Mouse (Mus musculus): Measurements from ENCODE around the gene Pdcd1lg2. TPM values are rescaled to one million over a fixed set of nuclear protein-coding genes. Genes with fewer than 3 reads are reported as not detected.

The Pdcd1lg2 gene
- polyA plus RNA-seq, 1 experiment from 2014 or later: not detected

DNA sequence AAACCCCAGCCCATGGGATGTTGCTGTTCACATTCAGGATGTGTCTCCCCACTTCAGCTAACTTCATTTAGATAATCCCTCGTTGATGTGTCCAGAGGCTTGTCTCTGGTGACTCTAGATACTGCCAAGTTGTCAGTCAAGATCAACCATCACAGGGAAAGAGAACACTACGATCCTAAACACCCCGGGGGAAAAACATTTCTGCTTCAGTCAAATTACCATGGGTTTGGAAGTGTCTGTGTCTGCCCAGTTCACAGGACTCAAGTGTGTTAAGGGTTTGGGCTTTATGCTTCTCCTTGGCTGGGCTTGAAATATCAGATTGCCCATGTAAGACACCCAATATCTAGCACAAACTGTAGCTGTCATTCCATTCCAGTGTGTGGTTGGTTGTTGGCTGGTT lies 71.9 kb downstream of the Pdcd1lg2 start:
- Histone ChIP-seq H3K36me3 (no peaks in the 10 kb centered on the region), H3K27me3 (no peaks in the 10 kb centered on the region; the same call in 1 of the 2 replicates), H3K9ac (no peak overlapping the region), H3K27ac (no peak overlapping the region), H3K4me1 (0 out of 2 replicates have a peak, but pooled peaks cover 5% of the 10 kb centered on the region), H3K4me2 (replicated peaks) (no peak overlapping the region), H3K4me3 (no peak overlapping the region), H3K9me3 (replicated peaks) (no peaks in the 10 kb centered on the region)
- 64% methylated on average over 3 of the region's 3 CpGs for WGBS
- ATAC-seq (ENCODE audit: low FRiP score): no peak

DNA sequence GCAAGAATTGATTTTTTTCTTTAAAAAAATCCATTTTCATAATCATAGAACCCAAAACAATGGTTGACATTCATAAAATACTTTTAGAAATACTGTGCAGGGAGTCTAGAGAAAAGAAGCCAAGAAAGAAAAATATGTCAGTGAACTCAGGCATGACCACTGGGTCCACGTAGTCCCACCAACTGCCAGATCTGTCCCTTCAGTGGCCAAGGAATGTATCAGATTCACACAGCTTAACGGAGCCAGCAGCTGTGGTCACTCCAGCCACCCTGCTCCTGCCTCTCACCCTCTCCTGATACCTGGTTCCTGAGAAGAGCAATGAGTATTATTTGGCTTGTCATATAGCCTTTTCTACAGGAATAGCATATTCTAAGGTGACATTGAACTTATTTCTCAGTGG lies 72.7 kb downstream of the Pdcd1lg2 start:
- no peak for ATAC-seq (ENCODE audit: low FRiP score)
- H3K36me3 ChIP-seq: no peaks in the 10 kb centered on the region

DNA sequence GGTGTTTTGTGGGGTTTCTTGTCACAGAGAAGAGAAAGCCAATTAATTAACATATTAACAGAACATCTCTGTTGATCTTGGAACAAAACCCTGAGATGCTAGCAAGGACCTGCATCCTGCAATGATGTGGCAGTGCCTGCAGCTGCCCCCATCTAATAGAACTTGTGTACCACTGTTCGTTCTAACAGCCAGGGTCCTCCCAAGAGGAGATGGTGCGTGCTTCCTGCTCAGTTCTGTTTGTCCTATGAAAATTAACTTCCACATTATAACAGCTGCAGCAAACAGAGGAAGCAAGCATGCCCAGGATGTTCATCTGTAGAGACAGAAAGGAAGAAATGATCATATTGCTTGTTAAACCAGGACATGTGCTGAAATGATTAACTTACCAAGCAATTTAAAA lies 73.8 kb downstream of the Pdcd1lg2 start:
- no peak for ATAC-seq (ENCODE audit: low FRiP score)
- 66% methylated on average over 2 of the region's 2 CpGs for WGBS
- H3K4me2 ChIP-seq (replicated peaks): no peak overlapping the region
- H3K36me3 ChIP-seq: no peaks in the 10 kb centered on the region
- H3K9me3 ChIP-seq (replicated peaks): no peaks in the 10 kb centered on the region
- 0 out of 2 replicates have a peak, but pooled peaks cover 5% of the 10 kb centered on the region for H3K4me1 ChIP-seq
- H3K9ac ChIP-seq: no peak overlapping the region
- H3K27me3 ChIP-seq: no peaks in the 10 kb centered on the region
- no peak overlapping the region for H3K27ac ChIP-seq
- no peak overlapping the region for H3K4me3 ChIP-seq

More for the DNA sequence above, 72.7 kb downstream of the Pdcd1lg2 start:
- H3K9ac ChIP-seq: no peak overlapping the region
- H3K27ac ChIP-seq: no peak overlapping the region
- no peaks in the 10 kb centered on the region; the same call in 1 of the 2 replicates for H3K27me3 ChIP-seq
- H3K4me2 ChIP-seq (replicated peaks): no peak overlapping the region
- WGBS: 72% methylated on average over 2 of the region's 2 CpGs
- 0 out of 2 replicates have a peak, but pooled peaks cover 5% of the 10 kb centered on the region for H3K4me1 ChIP-seq
- no peaks in the 10 kb centered on the region for H3K9me3 ChIP-seq (replicated peaks)
- H3K4me3 ChIP-seq: no peak overlapping the region

DNA sequence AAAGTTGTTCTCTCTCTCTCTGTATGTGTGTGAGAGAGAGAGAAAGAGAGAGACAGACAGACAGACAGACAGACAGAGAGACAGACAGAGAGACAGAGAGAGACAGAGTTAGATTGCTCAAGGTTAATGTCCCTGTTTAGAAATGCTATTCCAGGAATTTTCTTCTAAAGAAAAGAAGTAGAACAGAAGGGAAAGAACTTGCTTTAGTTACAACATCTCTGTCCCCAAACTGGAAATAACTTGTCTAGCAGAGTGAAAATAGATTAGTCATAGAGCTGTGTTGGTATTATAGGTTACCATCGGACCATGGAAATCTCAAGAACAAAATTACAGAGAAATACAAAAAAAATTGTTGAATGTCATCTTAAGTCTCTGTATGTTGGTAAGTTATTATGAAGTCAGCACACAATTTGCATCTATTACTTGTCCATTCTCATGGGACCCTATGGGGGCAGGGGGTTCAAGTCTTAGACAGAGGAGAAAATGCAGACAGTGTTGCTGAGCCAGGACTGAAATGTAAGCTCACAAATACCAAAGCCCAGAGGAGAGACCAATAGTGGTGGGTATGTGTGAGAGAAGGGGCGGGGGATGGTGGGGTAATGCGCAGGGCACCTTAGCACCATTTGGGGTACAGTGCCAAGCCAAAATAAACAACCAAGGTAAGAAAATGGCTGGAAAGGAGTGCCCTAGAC lies 74.7 kb downstream of the Pdcd1lg2 start:
- Histone ChIP-seq H3K9ac (no peak overlapping the region), H3K4me1 (0 out of 2 replicates have a peak, but pooled peaks cover 5% of the 10 kb centered on the region), H3K36me3 (no peaks in the 10 kb centered on the region), H3K4me2 (replicated peaks) (no peak overlapping the region), H3K27me3 (no peaks in the 10 kb centered on the region), H3K4me3 (no peak overlapping the region), H3K27ac (no peak overlapping the region), H3K9me3 (replicated peaks) (no peaks in the 10 kb centered on the region)
- 92% methylated on average over 3 of the region's 3 CpGs for WGBS
- ATAC-seq (ENCODE audit: low FRiP score): no peak

DNA sequence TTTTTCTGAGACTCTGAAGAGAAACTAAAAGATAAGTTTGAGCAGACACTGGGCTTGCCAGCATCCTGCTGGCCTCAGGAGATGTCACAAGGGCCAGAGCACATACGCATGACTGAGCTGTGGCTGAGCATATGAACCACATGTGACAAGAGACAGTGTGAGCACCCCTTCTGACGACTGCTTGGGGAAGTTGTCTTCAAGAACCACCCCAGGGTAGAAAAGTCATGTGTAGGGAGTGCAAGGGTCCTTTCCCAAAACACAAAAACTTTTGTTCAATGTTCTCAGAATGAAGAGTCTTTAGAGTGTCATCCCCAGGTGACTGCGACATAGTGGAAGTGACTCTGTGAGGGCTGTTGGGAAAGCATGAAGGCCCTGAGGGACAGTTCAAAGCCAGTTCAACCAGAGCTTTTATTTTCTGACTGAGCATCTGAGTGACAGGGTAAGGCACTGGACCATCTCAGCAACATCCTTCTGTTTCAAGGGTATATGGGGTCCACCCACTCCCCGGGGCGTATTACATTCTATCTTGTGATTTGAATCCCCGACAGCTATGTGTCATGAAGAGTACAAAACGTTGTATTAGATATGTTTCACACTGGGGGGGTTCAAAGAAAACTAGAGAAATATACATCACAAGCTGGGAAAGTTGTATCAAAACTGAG lies 76.0 kb downstream of the Pdcd1lg2 start:
- Histone ChIP-seq H3K4me1 (0 out of 2 replicates have a peak, but pooled peaks cover 5% of the 10 kb centered on the region), H3K4me2 (replicated peaks) (no peak overlapping the region), H3K27ac (no peak overlapping the region), H3K4me3 (no peak overlapping the region), H3K9ac (no peak overlapping the region), H3K27me3 (no peaks in the 10 kb centered on the region), H3K36me3 (no peaks in the 10 kb centered on the region), H3K9me3 (replicated peaks) (no peaks in the 10 kb centered on the region)
- ATAC-seq (ENCODE audit: low FRiP score): no peak
- WGBS: 79% methylated on average over 7 of the region's 7 CpGs

DNA sequence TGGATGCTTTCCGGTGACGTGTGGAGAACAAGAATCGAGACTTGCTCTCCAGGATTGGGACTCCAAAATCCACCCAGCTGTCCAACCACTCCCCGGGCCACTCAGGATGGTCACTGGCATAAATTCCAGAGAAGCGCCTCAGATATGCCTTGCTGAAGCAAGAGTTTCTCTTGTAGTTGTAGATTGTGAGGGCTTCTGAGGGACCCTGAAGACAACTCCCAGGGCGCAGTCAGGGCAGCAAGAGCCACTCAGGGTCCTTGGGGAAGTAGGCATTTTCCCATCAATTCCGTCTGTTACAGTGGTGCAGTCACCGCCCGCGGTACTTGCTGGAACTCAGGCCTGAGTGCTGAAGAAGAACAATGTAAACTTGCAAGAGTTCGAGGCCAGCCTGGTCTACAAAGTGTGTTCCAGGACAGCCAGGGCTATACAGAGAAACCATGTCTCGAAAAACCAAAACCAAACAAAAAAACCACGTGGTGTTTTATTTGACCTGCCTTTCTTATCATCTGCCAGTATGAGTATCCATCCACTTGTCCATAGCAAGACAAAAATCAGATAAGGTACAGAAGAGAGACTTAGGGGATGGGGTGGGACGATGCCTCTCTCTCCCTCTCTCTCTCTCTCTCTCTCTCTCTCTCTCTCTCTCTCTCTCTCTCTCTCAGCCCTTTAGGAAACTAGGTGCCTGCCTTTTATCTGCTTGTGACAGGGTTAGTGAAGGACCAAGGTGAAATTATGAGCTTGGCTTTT lies 76.8 kb downstream of the Pdcd1lg2 start:
- H3K9me3 ChIP-seq (replicated peaks): no peaks in the 10 kb centered on the region
- ATAC-seq (ENCODE audit: low FRiP score): no peak
- no peak overlapping the region for H3K9ac ChIP-seq
- H3K36me3 ChIP-seq: no peaks in the 10 kb centered on the region
- no peaks in the 10 kb centered on the region for H3K27me3 ChIP-seq
- H3K27ac ChIP-seq: no peak overlapping the region
- WGBS: 89% methylated on average over 14 of the region's 14 CpGs
- no peak overlapping the region for H3K4me3 ChIP-seq
- H3K4me2 ChIP-seq (replicated peaks): no peak overlapping the region
- 0 out of 2 replicates have a peak, but pooled peaks cover 1% of the 10 kb centered on the region for H3K4me1 ChIP-seq

DNA sequence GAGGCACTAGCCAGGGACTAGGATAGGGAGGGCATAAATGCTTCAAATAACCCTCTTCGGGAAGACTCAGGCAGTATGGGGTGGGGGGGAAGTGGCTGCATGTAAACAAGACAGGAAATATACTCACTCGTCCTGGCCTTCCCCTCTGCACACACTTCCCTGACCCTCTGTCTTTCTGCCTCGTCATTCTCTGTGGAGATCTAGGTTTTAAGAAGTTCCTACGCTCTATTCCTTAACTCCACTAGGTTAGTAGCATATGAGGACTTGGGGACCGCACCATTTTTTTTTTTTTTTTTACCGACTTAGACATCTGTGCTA lies 77.3 kb downstream of the Pdcd1lg2 start:
- no peak overlapping the region for H3K27ac ChIP-seq
- WGBS: 68% methylated on average over 6 of the region's 6 CpGs

DNA sequence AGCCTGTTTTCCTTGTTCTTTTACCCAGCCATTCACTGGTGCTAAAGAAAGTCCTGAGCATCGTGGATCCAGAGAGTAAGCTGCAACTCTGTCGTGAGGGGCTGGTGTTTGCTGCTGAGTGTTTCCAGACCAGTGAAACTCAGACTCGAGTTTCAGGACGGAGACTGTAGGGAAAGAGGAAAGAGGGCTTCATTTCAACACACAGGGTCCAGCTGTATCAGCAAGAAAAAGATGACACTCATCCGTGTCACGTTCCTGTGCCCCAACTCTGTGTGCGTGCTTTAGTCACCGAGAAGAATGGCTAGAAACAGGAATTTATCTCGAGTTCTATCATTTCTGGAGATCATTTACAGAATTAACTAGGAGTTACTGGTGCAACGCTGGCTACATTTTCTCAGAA lies 77.7 kb downstream of the Pdcd1lg2 start:
- H3K4me2 ChIP-seq (replicated peaks): no peak overlapping the region
- no peak overlapping the region for H3K4me3 ChIP-seq
- H3K9ac ChIP-seq: no peak overlapping the region
- no peaks in the 10 kb centered on the region for H3K4me1 ChIP-seq
- no peaks in the 10 kb centered on the region for H3K9me3 ChIP-seq (replicated peaks)
- H3K36me3 ChIP-seq: no peaks in the 10 kb centered on the region
- H3K27ac ChIP-seq: no peak overlapping the region
- WGBS: 72% methylated on average over 10 of the region's 10 CpGs
- no peaks in the 10 kb centered on the region for H3K27me3 ChIP-seq
- no peak for ATAC-seq (ENCODE audit: low FRiP score)

More for the DNA sequence above, 77.3 kb downstream of the Pdcd1lg2 start:
- Histone ChIP-seq H3K9me3 (replicated peaks) (no peaks in the 10 kb centered on the region), H3K9ac (no peak overlapping the region), H3K4me1 (no peaks in the 10 kb centered on the region), H3K4me2 (replicated peaks) (no peak overlapping the region), H3K36me3 (no peaks in the 10 kb centered on the region), H3K27me3 (no peaks in the 10 kb centered on the region), H3K4me3 (no peak overlapping the region)
- ATAC-seq (ENCODE audit: low FRiP score): no peak

DNA sequence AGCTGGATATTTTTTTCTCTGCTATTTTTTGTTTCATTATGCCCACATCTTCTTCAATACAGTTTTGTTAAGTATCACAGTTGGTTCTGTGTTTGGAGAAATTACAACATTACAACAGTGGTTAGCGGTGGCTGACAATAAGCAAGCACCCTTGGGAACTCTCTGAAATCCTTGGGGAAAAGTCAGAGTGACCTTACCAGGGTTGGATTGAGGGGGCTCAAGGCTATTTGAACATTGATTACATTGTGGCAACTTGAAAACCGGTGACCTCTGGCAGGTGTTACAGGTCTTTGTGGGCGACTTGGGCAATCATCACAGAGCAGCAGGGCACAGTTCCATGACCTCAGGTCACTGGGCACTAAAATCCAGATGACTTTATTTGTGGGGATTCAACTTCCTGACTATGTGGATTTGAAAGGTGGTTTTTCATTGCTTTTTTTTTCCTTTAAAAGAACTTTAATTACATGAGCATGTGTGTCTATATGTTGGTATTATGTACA lies 79.1 kb downstream of the Pdcd1lg2 start:
- Histone ChIP-seq H3K4me1 (no peaks in the 10 kb centered on the region), H3K4me2 (replicated peaks) (no peak overlapping the region), H3K36me3 (no peaks in the 10 kb centered on the region), H3K9me3 (replicated peaks) (no peaks in the 10 kb centered on the region), H3K27me3 (no peaks in the 10 kb centered on the region), H3K27ac (no peak overlapping the region), H3K4me3 (no peak overlapping the region), H3K9ac (no peak overlapping the region)
- no peak for ATAC-seq (ENCODE audit: low FRiP score)
- WGBS: 79% methylated on average over 3 of the region's 3 CpGs

DNA sequence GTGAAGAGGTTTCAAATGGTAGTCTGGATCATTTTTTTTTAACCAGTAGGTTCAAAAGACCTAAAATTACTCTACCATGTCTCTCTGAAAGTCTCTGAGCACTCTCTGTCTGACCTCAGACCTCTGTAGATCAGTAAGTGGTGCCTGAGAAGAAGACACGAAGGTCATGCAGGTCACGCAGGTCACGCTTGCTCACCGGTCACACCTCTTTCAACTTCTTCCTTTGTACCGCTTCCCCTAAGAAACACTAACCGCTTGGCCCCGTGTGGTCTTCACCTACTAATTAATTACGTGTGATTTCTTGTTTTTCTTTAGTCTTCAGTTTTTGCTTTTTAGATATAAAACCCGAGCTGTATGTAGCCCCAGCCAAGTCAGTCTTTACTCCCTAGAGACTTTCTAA lies 80.7 kb downstream of the Pdcd1lg2 start:
- Histone ChIP-seq H3K27ac (no peak overlapping the region), H3K4me1 (no peaks in the 10 kb centered on the region), H3K9ac (no peak overlapping the region), H3K36me3 (no peaks in the 10 kb centered on the region), H3K27me3 (no peaks in the 10 kb centered on the region), H3K4me2 (replicated peaks) (no peak overlapping the region), H3K4me3 (no peak overlapping the region), H3K9me3 (replicated peaks) (no peaks in the 10 kb centered on the region)
- ATAC-seq (ENCODE audit: low FRiP score): no peak
- WGBS: 67% methylated on average over 9 of the region's 9 CpGs

DNA sequence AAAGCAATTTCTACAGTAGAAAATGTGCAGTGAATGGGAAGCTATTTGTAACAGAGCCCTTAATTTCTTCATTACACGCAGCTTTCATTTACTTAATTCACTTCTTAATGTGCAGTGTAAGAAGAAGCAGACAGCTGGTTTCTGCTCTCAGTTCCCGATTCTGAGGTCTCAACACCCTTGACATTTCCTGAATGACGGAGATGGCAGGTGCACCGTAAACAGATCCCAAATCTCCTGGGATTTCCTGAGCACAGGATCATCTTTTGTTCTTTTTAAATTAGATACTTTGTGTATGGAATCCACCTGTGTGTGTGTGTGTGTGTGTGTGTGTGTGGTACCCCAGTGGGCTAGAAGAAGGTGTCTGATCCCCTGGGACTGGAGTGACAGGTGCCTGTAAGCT lies 83.7 kb downstream of the Pdcd1lg2 start:
- 77% methylated on average over 4 of the region's 4 CpGs for WGBS
- no peak overlapping the region for H3K27ac ChIP-seq
- H3K4me2 ChIP-seq (replicated peaks): no peak overlapping the region
- H3K36me3 ChIP-seq: no peaks in the 10 kb centered on the region
- no peak overlapping the region for H3K9ac ChIP-seq
- H3K4me3 ChIP-seq: no peak overlapping the region
- no peaks in the 10 kb centered on the region for H3K4me1 ChIP-seq
- H3K9me3 ChIP-seq (replicated peaks): no peaks in the 10 kb centered on the region
- H3K27me3 ChIP-seq: no peaks in the 10 kb centered on the region
- no peak for ATAC-seq (ENCODE audit: low FRiP score)

DNA sequence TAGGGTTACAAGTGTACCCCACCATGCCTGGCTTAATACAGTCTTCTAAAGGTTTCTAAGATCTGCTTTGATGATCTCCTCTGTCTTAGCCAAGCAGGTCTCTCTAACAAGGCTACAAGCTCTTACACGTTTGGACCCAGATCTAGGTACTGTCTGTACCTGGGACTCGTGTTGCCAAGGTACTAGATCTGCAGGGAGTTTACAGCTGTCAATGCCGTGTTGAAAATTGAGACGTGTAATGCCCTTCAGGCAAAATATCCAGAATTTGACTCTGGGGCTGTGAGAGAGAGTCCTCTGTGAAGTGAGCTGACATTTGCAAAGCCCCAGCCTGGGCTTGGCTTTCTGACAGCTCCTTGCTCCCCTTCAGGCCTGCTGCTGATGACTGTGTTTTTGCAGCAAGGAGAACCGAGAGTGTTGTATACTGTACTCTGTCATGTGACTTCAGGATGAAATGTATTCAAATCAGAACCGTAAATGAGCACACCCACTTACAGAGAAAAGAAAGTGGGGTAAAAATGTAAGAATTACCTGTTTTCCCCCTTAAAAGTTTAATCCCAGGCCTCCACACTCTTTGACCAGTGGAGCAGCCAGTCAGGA lies 85.4 kb downstream of the Pdcd1lg2 start:
- no peaks in the 10 kb centered on the region for H3K9me3 ChIP-seq (replicated peaks)
- H3K4me1 ChIP-seq: no peaks in the 10 kb centered on the region
- WGBS: 73% methylated on average over 6 of the region's 6 CpGs

More for the DNA sequence above, 85.4 kb downstream of the Pdcd1lg2 start:
- no peak overlapping the region for H3K4me2 ChIP-seq (replicated peaks)
- H3K27ac ChIP-seq: no peak overlapping the region
- H3K4me3 ChIP-seq: no peak overlapping the region
- ATAC-seq (ENCODE audit: low FRiP score): no peak
- H3K36me3 ChIP-seq: no peaks in the 10 kb centered on the region
- H3K27me3 ChIP-seq: no peaks in the 10 kb centered on the region
- no peak overlapping the region for H3K9ac ChIP-seq

Data from hindbrain, embryonic 12.5 days (tissue).